Mouse (Mus musculus): ENCODE data around the gene Sf3b3.

GRCm38 (mm10) chr8:110887551-110887950 is 41.0 kb upstream of the Sf3b3 start:
- TF ChIP-seq EP300 (optimal IDR thresholded peaks at IDR 0.05) (no peak), CTCF (IDR thresholded peaks at IDR 0.05; ENCODE audit: low read depth) (no peak)

Measured in stomach, postnatal 0 days (tissue).